Mouse (Mus musculus): ENCODE measurements around the gene Gm20388.

GRCm38 (mm10) chr8:121530639-121531038, 1620.0 kb downstream of the Gm20388 start:
- TF ChIP-seq CTCF (IDR thresholded peaks at IDR 0.05; ENCODE audit: low read depth) (no peak), EP300 (IDR thresholded peaks at IDR 0.05; ENCODE audit: low read depth) (no peak)
